Mouse (Mus musculus): ENCODE measurements around the gene Asphd1. TPM values are rescaled to one million over a fixed set of nuclear protein-coding genes. Genes with fewer than 3 reads are reported as not detected.

Asphd1 gene
- polyA plus RNA-seq, 1 experiment from 2014 or later = 0.39 TPM

- Histone ChIP-seq H3K4me3 (ENCODE audit: low read depth, low read length) (peak overlapping the region; percentile 97), H3K36me3 (ENCODE audit: control insufficient read depth, insufficient read depth, low read length) (peaks cover 35% of the 10 kb centered on the region), H3K27ac (ENCODE audit: low read depth) (peak overlapping the region; percentile 94), H3K4me1 (replicated peaks; ENCODE audit: control insufficient read depth, insufficient read depth, low read length) (0 out of 2 replicates have a peak, but pooled peaks cover 5% of the 10 kb centered on the region), H3K4me2 (ENCODE audit: low read length) (peak overlapping the region; percentile 66), H3K9me3 (ENCODE audit: control insufficient read depth, low read length) (no peaks in the 10 kb centered on the region), H3K27me3 (replicated peaks; ENCODE audit: control insufficient read depth, insufficient read depth, low read length) (no peaks in the 10 kb centered on the region), H3K9ac (ENCODE audit: low read length) (peak overlapping the region; percentile 94)
- DNase-seq (ENCODE audit: low spot score) (peak; percentile 71), ATAC-seq (replicated peaks; ENCODE audit: low FRiP score, low TSS enrichment, low read depth) (0 out of 2 replicates have a peak, but pooled peaks have one; percentile 40)
- 23% methylated on average over 14 of the region's 14 CpGs for WGBS
These were observed 27.6 kb upstream of the Asphd1 start for GRCm38 (mm10) chr7:126976878-126977459.

DNA sequence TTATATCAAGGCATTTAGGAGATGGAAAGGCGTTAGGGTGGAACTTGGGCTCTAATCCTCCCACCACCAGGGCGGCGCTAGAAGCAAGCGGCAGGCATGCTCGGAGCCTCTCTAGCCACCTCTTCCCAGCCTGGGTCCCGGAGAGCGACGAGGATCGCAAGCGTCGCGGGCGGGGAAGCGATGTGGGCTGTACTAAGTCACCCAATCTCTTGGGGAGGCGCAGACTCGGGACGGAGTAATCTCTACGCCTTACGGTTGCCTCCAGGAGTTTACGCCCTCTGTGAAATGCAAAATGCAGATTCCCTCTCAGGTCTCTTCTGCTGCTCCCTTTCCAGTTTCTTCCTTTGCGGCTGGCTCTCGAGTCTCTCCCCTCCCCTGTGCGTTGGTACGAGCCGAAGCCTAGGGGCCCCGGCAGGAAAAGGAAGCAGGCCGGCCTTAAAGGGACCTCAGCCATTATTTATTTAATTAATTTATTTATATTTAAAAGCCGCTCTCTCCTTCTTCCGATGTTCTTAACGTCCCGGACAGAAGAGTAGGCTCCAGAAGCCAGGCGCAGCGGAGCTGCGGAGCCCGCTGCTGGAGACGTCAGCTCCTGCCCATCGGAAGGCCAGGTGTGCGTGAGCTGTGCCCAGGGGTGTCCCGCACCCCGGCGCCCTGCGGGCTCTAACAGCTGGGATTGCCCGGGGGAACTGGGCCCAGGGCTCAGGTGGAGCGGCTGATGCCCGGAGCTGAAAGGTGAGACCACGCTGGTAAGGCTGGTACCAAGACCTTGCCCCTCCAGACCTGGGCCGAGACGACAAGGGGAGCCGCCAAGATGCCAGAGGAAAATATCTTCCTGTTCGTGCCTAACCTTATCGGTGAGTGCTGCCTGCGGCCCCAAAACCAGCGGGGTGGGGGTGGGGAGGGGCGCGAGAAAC lies 26.8 kb upstream of the Asphd1 start, which contains the start of gene Cdiptos:
Cdiptos (minus strand) TSS at position 149 of the 917 bp plus-strand sequence.
- H3K4me1 ChIP-seq (replicated peaks; ENCODE audit: control insufficient read depth, insufficient read depth, low read length) = 0 out of 2 replicates have a peak, but pooled peaks cover 5% of the 10 kb centered on the region
- peak; percentile 95 for ATAC-seq (replicated peaks; ENCODE audit: low FRiP score, low TSS enrichment, low read depth)

GRCm38 (mm10) chr7:126975893-126975949 lies 26.3 kb upstream of the Asphd1 start, which contains the start of gene Cdipt:
TSS of gene Cdipt (plus strand) at chr7:126975914.
- Histone ChIP-seq H3K27me3 (replicated peaks; ENCODE audit: control insufficient read depth, insufficient read depth, low read length) (no peaks in the 10 kb centered on the region), H3K27ac (ENCODE audit: low read depth) (peak within 1 kb of the TSS; percentile 94), H3K4me3 (ENCODE audit: low read depth, low read length) (peak within 1 kb of the TSS; percentile 97), H3K9ac (ENCODE audit: low read length) (peak within 1 kb of the TSS; percentile 94), H3K36me3 (ENCODE audit: control insufficient read depth, insufficient read depth, low read length) (peaks cover 30% of the 10 kb centered on the region), H3K4me2 (ENCODE audit: low read length) (peak within 1 kb of the TSS; percentile 66), H3K9me3 (ENCODE audit: control insufficient read depth, low read length) (no peaks in the 10 kb centered on the region), H3K4me1 (replicated peaks; ENCODE audit: control insufficient read depth, insufficient read depth, low read length) (0 out of 2 replicates have a peak, but pooled peaks cover 5% of the 10 kb centered on the region)
- WGBS = 5% methylated on average over 1 of the region's 1 CpGs
- DNase-seq (ENCODE audit: low spot score) (no peak), ATAC-seq (replicated peaks; ENCODE audit: low FRiP score, low TSS enrichment, low read depth) (no peak)

More for the DNA sequence above, 26.8 kb upstream of the Asphd1 start, which contains the start of gene Cdiptos:
- no peaks in the 10 kb centered on the region for H3K9me3 ChIP-seq (ENCODE audit: control insufficient read depth, low read length)
- peaks cover 34% of the 10 kb centered on the region for H3K36me3 ChIP-seq (ENCODE audit: control insufficient read depth, insufficient read depth, low read length)
- H3K4me2 ChIP-seq (ENCODE audit: low read length) = peak within 1 kb of the TSS; percentile 66
- peak within 1 kb of the TSS; percentile 94 for H3K9ac ChIP-seq (ENCODE audit: low read length)
- H3K27ac ChIP-seq (ENCODE audit: low read depth) = peak within 1 kb of the TSS; percentile 94
- DNase-seq (ENCODE audit: low spot score) = peak; percentile 99
- H3K4me3 ChIP-seq (ENCODE audit: low read depth, low read length) = peak within 1 kb of the TSS; percentile 97
- no peaks in the 10 kb centered on the region for H3K27me3 ChIP-seq (replicated peaks; ENCODE audit: control insufficient read depth, insufficient read depth, low read length)
- WGBS = under 1% methylated on average over 55 of the region's 55 CpGs

- 14% methylated on average over 8 of the region's 8 CpGs for WGBS
These were observed 26.1 kb upstream of the Asphd1 start for GRCm38 (mm10) chr7:126975493-126975892.

DNA sequence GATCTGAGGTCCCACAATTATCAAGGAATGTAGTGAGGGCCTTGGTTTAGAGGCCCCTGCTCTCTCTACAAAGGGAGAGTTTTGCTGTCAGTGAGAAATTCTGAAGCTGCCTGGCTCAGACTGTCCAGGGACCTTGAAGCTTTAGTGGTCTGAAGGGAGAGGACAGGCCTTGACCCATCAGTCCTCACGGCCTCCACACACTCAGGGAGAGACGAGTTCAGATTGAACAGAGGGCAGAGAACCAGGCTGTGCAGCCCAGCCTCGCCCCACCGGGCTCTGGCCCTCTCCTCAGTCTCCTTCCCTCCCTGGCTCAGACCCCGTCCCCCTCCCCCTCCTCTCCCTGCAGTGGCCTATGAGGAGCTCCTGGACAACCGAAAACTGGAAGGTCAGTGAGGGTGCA lies 18.0 kb upstream of the Asphd1 start:
- peaks cover 14% of the 10 kb centered on the region for H3K27me3 ChIP-seq (replicated peaks; ENCODE audit: control insufficient read depth, insufficient read depth, low read length)
- no peak overlapping the region for H3K27ac ChIP-seq (ENCODE audit: low read depth)
- H3K4me1 ChIP-seq (replicated peaks; ENCODE audit: control insufficient read depth, insufficient read depth, low read length) = no peaks in the 10 kb centered on the region
- H3K9ac ChIP-seq (ENCODE audit: low read length) = no peak overlapping the region
- H3K9me3 ChIP-seq (ENCODE audit: control insufficient read depth, low read length) = no peaks in the 10 kb centered on the region
- ATAC-seq (replicated peaks; ENCODE audit: low FRiP score, low TSS enrichment, low read depth) (no peak), DNase-seq (ENCODE audit: low spot score) (no peak)
- H3K36me3 ChIP-seq (ENCODE audit: control insufficient read depth, insufficient read depth, low read length) = no peaks in the 10 kb centered on the region
- H3K4me2 ChIP-seq (ENCODE audit: low read length) = no peak overlapping the region
- no peak overlapping the region for H3K4me3 ChIP-seq (ENCODE audit: low read depth, low read length)
- WGBS = 62% methylated on average over 6 of the region's 6 CpGs

More at GRCm38 (mm10) chr7:126975493-126975892, 26.1 kb upstream of the Asphd1 start:
- DNase-seq (ENCODE audit: low spot score) (no peak), ATAC-seq (replicated peaks; ENCODE audit: low FRiP score, low TSS enrichment, low read depth) (0 out of 2 replicates have a peak, but pooled peaks have one; percentile 0)
- H3K27ac ChIP-seq (ENCODE audit: low read depth) = peak overlapping the region; percentile 49; the same call in 1 of the 2 replicates
- H3K36me3 ChIP-seq (ENCODE audit: control insufficient read depth, insufficient read depth, low read length) = peaks cover 28% of the 10 kb centered on the region
- H3K9ac ChIP-seq (ENCODE audit: low read length) = peak overlapping the region; percentile 94; the same call in 1 of the 2 replicates
- peak overlapping the region; percentile 97 for H3K4me3 ChIP-seq (ENCODE audit: low read depth, low read length)
- peak overlapping the region; percentile 66 for H3K4me2 ChIP-seq (ENCODE audit: low read length)
- H3K27me3 ChIP-seq (replicated peaks; ENCODE audit: control insufficient read depth, insufficient read depth, low read length) = no peaks in the 10 kb centered on the region
- H3K4me1 ChIP-seq (replicated peaks; ENCODE audit: control insufficient read depth, insufficient read depth, low read length) = 0 out of 2 replicates have a peak, but pooled peaks cover 5% of the 10 kb centered on the region
- no peaks in the 10 kb centered on the region for H3K9me3 ChIP-seq (ENCODE audit: control insufficient read depth, low read length)

GRCm38 (mm10) chr7:126965568-126965967 lies 16.2 kb upstream of the Asphd1 start:
- WGBS = 65% methylated on average over 3 of the region's 3 CpGs

GRCm38 (mm10) chr7:126963548-126964286 lies 14.3 kb upstream of the Asphd1 start:
- ATAC-seq (replicated peaks; ENCODE audit: low FRiP score, low TSS enrichment, low read depth) (no peak), DNase-seq (ENCODE audit: low spot score) (no peak)
- Histone ChIP-seq H3K4me3 (ENCODE audit: low read depth, low read length) (no peak overlapping the region), H3K9ac (ENCODE audit: low read length) (no peak overlapping the region), H3K9me3 (ENCODE audit: control insufficient read depth, low read length) (no peaks in the 10 kb centered on the region), H3K4me1 (replicated peaks; ENCODE audit: control insufficient read depth, insufficient read depth, low read length) (no peaks in the 10 kb centered on the region), H3K27me3 (replicated peaks; ENCODE audit: control insufficient read depth, insufficient read depth, low read length) (peaks cover 18% of the 10 kb centered on the region), H3K27ac (ENCODE audit: low read depth) (no peak overlapping the region), H3K36me3 (ENCODE audit: control insufficient read depth, insufficient read depth, low read length) (no peaks in the 10 kb centered on the region), H3K4me2 (ENCODE audit: low read length) (no peak overlapping the region)
- WGBS = 25% methylated on average over 19 of the region's 19 CpGs

More at GRCm38 (mm10) chr7:126965568-126965967, 16.2 kb upstream of the Asphd1 start:
- Histone ChIP-seq H3K9me3 (ENCODE audit: control insufficient read depth, low read length) (no peaks in the 10 kb centered on the region), H3K4me3 (ENCODE audit: low read depth, low read length) (no peak overlapping the region), H3K27ac (ENCODE audit: low read depth) (no peak overlapping the region), H3K4me2 (ENCODE audit: low read length) (no peak overlapping the region), H3K9ac (ENCODE audit: low read length) (no peak overlapping the region), H3K4me1 (replicated peaks; ENCODE audit: control insufficient read depth, insufficient read depth, low read length) (no peaks in the 10 kb centered on the region), H3K27me3 (replicated peaks; ENCODE audit: control insufficient read depth, insufficient read depth, low read length) (peaks cover 18% of the 10 kb centered on the region), H3K36me3 (ENCODE audit: control insufficient read depth, insufficient read depth, low read length) (no peaks in the 10 kb centered on the region)
- DNase-seq (ENCODE audit: low spot score) (no peak), ATAC-seq (replicated peaks; ENCODE audit: low FRiP score, low TSS enrichment, low read depth) (no peak)

GRCm38 (mm10) chr7:126961965-126962364 lies 12.6 kb upstream of the Asphd1 start:
- H3K4me1 ChIP-seq (replicated peaks; ENCODE audit: control insufficient read depth, insufficient read depth, low read length) = no peaks in the 10 kb centered on the region
- H3K9ac ChIP-seq (ENCODE audit: low read length) = no peak overlapping the region
- DNase-seq (ENCODE audit: low spot score) = no peak
- WGBS = 87% methylated on average over 4 of the region's 4 CpGs
- peaks cover 18% of the 10 kb centered on the region for H3K27me3 ChIP-seq (replicated peaks; ENCODE audit: control insufficient read depth, insufficient read depth, low read length)
- no peak overlapping the region for H3K4me3 ChIP-seq (ENCODE audit: low read depth, low read length)
- ATAC-seq (replicated peaks; ENCODE audit: low FRiP score, low TSS enrichment, low read depth) = no peak
- H3K27ac ChIP-seq (ENCODE audit: low read depth) = no peak overlapping the region
- no peaks in the 10 kb centered on the region for H3K36me3 ChIP-seq (ENCODE audit: control insufficient read depth, insufficient read depth, low read length)
- no peaks in the 10 kb centered on the region for H3K9me3 ChIP-seq (ENCODE audit: control insufficient read depth, low read length)
- H3K4me2 ChIP-seq (ENCODE audit: low read length) = no peak overlapping the region
